Mouse (Mus musculus): ENCODE data around the gene Ppig.
"Not testable (repeated sequence)": the region's sequence is repeated elsewhere in the genome, so short reads cannot be mapped to it uniquely, and the experiment has no call there.

Gene Ppig

GRCm38 (mm10) chr2:69722273-69722649 lies at the start of gene Ppig:
Ppig (plus strand) TSS chr2:69722545.
- DNase-seq (ENCODE audit: low spot score): no peak

DNA sequence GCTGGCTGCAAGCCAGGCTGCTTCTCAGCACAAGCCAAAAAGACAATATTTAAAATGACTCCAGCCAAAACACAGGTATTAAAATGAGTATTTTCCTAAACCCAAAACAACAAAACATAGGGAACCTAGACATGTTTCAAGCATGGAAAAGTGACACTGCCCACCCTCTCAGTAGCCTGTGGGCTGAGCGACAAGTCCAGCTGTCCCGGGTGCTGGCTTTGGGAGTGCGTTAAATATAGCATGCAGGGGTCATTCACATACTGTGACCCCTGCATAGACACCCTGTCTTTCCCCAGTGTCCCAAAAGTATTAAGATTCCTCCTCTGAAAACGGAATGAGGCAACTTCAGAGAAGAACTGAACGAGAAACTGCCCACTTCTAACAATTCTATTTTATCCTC lies 48.6 kb upstream of the Ppig start:
- DNase-seq (ENCODE audit: low spot score): no peak

- DNase-seq (ENCODE audit: low spot score): no peak
These were observed 47.1 kb upstream of the Ppig start for GRCm38 (mm10) chr2:69675266-69675665.

GRCm38 (mm10) chr2:69676713-69677112 lies 45.6 kb upstream of the Ppig start:
- DNase-seq (ENCODE audit: low spot score): no peak

- DNase-seq (ENCODE audit: low spot score): not testable (repeated sequence)
These were observed 45.1 kb upstream of the Ppig start for GRCm38 (mm10) chr2:69677215-69677614.

- no peak for DNase-seq (ENCODE audit: low spot score)
These were observed 42.4 kb upstream of the Ppig start for GRCm38 (mm10) chr2:69679990-69680389.

- DNase-seq (ENCODE audit: low spot score): no peak
These were observed 40.4 kb upstream of the Ppig start for GRCm38 (mm10) chr2:69681931-69682330.

- DNase-seq (ENCODE audit: low spot score): no peak
These were observed 39.1 kb upstream of the Ppig start for GRCm38 (mm10) chr2:69683036-69683805.

- no peak for DNase-seq (ENCODE audit: low spot score)
These were observed 37.9 kb upstream of the Ppig start for GRCm38 (mm10) chr2:69684488-69684887.

- DNase-seq (ENCODE audit: low spot score): no peak
These were observed 32.1 kb upstream of the Ppig start for GRCm38 (mm10) chr2:69690214-69690613.

DNA sequence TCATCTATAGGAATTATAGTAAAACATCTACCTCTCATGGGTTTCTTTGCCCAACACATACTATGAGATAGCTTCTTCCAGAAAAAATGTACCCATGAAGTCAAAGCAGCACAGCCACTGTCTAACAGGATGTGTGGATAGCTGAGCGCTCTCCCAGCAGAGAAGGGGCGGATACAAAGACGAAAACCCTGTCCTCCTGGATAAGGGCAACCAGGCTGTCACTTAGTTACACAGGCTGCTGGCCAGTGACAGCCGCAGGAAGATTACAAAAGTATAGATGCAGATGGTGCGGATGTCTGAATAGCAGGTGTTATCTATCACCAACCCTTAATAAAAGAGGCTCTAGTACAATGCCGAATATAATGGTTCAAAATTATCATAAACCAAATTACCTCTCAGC lies 31.5 kb upstream of the Ppig start:
- no peak for DNase-seq (ENCODE audit: low spot score)

DNA sequence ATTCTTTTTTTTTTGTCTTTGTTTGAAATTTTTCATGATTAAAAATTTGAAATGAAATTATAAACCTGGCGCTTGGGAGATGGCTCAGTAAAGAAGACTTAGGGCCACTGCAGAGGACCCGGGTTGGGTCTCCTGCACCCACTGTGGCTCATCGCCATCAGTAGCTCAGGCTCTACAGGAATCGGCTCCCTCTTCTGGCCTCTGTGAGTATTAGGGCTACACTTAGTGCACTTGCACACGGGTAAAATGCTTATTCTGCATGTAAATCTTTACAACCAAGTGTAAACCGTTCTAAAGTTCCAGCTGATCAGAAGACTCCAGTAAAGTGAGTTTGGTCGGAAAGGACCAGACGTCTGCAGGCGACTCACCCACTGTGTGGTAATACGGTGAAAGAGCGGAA lies 28.8 kb upstream of the Ppig start:
- no peak for DNase-seq (ENCODE audit: low spot score)

GRCm38 (mm10) chr2:69700446-69700845 lies 21.9 kb upstream of the Ppig start:
- DNase-seq (ENCODE audit: low spot score): no peak

- no peak for DNase-seq (ENCODE audit: low spot score)
These were observed 10.2 kb upstream of the Ppig start for GRCm38 (mm10) chr2:69712171-69712570.

GRCm38 (mm10) chr2:69712981-69713625 lies 9.2 kb upstream of the Ppig start, which contains the start of gene Fastkd1:
Fastkd1 (minus strand) TSS chr2:69713516.
- peak; percentile 37 for DNase-seq (ENCODE audit: low spot score)

GRCm38 (mm10) chr2:69713626-69714014 lies 8.7 kb upstream of the Ppig start:
- no peak for DNase-seq (ENCODE audit: low spot score)

DNA sequence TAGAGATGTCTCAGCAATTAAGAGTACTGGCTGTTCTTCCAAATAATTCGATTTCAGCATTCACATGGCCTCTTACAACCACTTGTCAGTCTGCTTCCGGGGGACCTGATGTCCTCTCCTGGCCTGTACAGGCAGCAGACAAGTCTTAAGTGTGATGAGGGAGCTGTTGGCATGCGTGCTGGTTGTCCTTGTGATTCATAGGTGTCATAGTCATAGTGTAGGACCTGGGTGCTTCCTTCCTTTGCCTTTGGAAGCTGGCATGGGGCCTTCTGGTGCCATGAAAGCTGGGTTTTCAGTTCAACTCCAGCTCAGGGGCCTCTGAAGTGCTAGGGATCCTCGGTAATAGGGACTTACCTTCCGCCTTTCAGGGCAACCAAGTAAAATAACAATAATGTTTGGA lies 8.2 kb upstream of the Ppig start:
- DNase-seq (ENCODE audit: low spot score): no peak

GRCm38 (mm10) chr2:69716483-69716882 lies 5.9 kb upstream of the Ppig start:
- no peak for DNase-seq (ENCODE audit: low spot score)

DNA sequence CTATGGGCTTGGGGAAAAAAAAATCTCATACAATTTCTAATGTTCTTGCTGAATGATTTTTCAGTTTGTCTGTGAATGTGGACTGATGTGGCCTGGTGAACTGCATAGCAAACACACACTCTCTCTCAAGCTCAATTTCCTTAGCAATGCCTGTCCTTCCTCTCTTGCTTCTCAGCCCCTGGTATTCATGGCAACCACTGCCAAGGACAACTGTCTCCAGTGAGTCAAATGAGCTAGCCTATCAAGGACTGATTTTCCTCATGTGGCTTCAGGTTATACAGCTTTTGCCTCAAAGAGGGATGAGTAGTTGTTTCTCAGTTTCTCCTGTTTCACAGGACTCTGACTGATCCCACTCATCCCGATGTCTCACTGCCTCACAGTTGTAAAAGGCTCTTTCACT lies 3.2 kb upstream of the Ppig start:
- DNase-seq (ENCODE audit: low spot score): no peak

DNA sequence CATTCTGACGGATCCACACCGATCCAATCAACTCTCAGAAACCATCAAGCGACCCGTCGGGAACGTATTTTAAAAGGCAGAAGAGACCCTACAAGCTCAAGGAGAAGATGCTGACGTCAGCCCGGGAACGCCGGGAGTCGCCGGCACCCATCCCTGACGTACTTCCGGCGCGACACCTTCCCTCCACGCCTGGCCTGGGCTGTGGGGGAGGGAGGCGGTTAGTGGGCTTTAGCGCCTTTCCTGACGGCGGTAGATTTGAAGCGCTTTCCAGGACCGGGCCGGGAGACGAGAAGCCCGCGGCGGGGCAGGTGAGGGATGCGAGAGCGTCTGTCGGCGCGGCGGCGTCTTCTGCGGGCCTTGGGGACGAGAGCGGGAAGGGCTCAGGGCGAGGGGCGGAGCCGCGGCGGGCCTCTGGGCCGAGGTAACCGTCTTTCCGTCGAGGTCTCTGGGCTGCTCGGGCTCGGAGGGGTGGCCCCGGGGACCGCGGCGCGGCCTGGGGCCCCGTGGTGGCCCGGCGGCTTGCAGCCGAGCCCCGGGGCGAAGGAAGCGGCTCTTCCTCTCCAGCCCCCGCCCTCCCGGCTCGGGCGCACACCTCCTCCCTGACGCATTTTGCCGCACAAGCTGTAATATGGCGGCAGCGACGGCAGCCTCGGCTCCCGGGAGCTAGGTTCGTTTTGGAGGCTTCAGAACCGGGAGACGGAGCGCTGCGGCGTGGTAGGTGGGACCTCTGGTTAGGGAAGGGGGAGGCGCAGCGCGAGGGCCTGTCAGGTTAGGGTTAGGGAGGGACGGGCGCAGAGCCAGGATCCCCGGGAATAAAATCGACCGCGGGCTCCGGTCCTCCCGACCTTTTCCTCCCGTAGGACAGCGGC lies 539 bp downstream of the Ppig start:
- peak; percentile 80 for DNase-seq (ENCODE audit: low spot score)

- DNase-seq (ENCODE audit: low spot score): no peak
These were observed 1.1 kb downstream of the Ppig start for GRCm38 (mm10) chr2:69723519-69723825.

- no peak for DNase-seq (ENCODE audit: low spot score)
These were observed 22.7 kb downstream of the Ppig start for GRCm38 (mm10) chr2:69745091-69745490.

GRCm38 (mm10) chr2:69760980-69761379 lies 38.6 kb downstream of the Ppig start:
- DNase-seq (ENCODE audit: low spot score): no peak

Measured in urinary bladder, postnatal 10 days (tissue).